Mouse (Mus musculus) urinary bladder, adult 2 months (tissue): Measurements from ENCODE around the gene Rgcc. TPM values are rescaled to one million over a fixed set of nuclear protein-coding genes. Genes with fewer than 3 reads are reported as not detected.

Experiments
- DNase-seq: peaks from one replicate; pipeline ENCODE4 v3.0.0; 2022; ENCODE audit warnings: low spot score
- polyA plus RNA-seq: library from polyadenylated mRNA; depleted of rRNA; stranded (reverse); fragments of >200 nt; gene quantifications from 2 replicates; pipeline ENCODE4 v1.2.3, GENCODE M21; 2012

Rgcc gene
- polyA plus RNA-seq, 1 experiment, result 20.1 TPM

DNA sequence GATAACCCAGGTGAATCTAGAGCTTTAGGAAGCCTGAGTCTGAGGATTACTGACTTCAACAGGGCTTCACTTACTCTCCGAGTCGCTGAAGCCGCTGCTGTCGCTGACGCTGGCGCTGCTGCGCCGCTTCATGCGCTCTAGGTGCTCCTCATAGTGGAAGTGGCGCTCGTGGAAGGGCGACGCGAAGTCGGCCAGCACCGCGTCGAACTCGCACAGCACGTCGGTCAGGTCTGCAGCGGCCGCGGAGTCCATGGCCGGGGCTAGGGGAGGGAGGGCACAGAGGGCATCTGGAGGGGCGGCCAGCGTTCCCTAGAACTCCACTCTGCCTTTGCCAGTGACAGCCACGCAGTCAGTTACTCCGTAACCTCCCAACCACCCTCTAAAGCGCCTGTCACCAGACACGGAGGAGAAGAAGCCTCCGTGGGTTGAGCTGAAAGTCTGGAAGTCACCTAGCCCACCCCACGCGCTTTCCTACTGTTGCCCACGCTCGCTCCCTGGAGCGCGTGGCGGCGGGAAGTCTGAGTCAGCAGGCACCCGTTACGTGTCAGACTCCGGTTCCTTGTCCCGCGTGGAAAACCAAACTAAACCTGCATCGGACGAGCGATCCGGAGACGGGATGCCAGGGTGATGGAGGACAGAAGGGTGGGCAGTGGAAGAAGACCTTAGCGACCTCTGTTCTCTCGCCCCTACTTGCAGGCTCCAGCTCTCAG lies 649 bp downstream of the Rgcc start:
- DNase-seq, result no peak

DNA sequence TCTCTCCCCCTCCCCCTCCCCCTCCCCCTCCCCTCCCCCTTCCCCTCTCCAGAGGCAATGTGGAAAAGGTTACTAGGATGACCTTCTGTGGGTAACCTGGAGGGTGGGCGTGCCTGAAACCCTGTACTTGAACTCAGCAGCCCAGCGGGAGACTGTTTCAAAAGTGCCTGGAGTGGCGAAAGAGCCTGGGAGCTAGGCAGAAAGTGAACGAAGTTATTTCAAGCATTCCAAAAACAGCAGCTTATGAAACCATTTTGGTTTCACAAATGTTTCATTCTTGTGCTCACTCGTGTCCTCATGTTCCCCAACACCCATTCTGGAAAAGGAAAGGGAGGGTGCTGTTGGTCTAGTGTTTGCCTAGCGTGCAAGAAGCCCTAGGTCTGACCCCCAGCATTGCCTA lies 1.6 kb downstream of the Rgcc start:
- DNase-seq, result no peak

DNA sequence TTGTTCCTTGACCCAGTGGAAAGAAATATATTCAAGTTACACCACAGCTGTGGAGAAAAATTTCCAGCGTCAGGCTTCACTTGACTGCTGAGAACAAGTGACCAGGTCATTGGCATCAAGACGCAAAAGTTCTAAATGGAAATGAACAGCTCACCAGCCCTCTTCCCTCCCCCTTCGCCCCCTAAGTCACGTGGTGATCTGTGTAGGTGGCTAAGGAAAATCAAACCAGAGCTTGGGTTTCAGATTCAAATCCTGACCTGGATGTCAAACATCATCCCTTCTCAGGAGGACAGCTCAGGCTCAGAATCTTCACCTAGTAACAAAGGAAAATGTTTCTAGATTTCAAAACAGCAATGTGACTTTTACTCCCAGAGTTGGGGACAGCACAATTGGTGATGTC lies 2.2 kb downstream of the Rgcc start:
- no peak for DNase-seq

DNA sequence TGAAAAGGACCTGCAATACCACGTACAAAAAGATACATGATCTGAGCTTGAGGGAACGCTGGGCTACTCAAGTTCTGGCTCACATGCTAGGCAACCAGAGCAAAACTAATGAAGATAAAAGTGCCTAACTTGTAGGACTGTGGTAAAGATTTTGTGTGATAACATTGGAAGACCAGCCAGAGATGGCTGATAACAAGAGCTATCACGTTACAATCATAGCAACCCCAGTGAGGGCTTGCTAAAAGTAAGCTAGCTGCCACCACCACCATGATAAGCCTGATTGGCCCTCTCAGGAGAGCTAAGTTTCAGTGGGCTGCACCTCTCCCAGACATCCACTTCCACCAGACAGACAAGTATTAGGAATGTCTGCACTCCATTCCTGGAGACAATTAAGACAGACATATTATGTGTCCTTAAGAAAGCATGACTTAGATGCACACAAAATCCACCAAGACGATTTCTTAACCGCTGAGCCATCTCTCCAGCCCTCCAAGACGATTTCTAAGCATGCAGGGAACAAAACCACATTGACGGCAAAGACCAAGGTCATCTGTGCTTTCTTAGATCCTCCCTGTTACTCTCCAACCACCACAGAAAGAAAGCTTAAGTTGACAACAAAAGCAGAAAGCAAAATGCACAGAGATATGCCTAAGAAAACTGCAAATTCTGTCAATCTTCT lies 3.0 kb downstream of the Rgcc start:
- DNase-seq, result no peak

DNA sequence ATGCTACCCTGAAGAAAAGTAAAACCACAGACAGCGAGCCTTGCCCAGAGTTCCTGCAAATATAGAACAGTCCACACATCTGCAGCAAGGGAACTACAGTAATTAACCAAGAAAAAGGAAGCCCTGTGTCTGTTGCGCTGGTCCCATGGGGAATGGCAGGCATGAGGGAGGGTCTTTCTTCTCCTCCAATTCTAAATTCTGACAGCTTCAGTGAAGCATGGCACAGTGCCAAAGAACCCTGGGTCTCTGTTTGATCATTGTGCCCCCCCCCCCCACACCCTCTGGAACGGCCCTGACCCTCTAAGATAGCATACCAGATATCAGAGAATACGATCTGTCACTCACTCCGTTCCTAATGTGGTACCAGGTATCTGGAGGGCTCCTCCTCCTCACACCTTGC lies 4.6 kb downstream of the Rgcc start:
- DNase-seq, result no peak

DNA sequence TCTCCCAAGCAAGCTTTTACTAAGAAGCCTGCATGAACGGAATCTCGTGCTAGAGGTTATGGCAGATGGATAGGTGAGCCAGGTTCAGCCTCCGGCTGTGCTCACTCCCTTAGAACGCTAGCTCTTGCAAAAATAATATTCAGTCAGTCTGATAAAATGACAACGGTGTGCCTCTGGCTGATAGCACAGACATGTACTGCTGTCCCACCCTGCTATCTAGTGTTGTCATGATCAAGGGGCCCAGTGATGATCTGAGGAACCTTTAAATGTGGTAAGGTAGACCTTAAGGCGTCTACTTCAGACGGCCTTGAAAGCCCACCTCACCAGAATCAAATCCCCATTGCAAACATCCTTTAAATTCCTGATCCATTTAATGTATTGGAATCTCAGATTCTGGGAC lies 5.2 kb downstream of the Rgcc start:
- no peak for DNase-seq

DNA sequence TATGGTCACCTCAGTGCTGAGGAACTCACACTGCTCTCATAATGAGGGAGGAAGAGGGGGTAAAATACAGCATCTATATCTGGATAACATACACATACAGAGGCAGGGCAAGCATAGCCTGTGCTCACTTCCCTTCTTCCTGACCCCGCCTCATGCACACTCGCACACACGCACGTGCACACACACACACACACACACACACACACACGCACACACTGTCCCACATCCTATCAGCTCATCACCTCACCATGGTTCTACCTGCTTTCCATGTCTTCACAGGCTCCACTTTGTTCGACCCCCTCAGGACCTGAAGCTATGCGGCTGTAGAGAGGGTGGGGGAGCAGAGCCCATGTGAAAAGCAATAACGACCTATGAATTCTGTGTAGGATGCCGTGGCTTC lies 5.9 kb downstream of the Rgcc start:
- DNase-seq, result no peak

DNA sequence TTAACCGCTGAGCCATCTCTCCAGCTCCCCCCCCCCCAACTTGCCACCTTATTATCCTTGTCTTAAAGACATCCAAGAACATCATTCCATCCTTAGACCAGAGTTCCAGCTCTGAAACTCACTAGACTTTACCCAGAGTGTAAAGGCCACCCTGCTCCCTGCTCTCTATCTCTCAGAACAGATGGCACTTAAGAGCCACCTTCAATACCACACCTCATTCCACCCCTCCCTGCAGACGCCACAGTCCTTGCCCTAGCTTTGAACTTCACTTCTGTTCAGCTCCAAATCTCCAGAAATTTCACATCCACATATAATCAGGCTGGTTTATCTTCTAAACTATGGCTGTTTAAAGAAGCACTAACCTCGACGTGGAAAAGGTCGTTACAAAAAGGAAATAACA lies 6.5 kb downstream of the Rgcc start:
- no peak for DNase-seq

DNA sequence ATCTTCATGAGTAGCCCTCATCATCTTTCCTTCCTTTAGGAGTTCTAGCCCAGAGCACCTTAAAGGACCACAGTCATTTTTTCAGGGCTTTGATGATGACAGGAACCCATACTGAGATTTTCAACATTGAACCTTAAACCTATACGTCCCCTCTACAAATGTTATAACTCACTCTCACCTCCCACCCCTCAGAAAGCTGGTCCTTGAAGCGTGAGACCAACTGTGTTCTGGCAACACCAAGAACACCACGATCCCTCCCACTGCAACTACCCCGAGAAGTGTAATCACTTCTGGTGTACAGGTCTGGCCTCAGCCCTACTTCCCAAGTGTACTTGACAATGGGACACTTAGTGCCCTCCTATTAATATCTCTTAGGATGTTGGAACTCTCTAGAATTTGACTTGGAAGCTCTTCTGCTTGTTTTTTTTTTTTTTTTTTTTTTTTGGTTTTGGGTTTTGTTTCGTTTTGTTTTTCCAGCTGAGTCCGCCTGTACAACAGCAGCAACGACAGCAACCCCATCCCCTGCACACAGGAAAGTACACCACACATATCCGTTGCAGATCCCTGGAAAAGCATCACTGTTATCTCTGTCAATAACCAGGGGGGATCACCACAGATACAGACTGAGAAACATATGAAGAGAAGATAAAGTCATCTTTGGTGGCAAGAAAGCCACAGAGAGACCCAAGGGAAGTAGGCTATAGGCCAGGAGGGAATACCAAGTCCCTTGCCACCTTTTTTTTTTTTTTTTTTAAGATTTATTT lies 7.2 kb downstream of the Rgcc start:
- DNase-seq, result no peak

DNA sequence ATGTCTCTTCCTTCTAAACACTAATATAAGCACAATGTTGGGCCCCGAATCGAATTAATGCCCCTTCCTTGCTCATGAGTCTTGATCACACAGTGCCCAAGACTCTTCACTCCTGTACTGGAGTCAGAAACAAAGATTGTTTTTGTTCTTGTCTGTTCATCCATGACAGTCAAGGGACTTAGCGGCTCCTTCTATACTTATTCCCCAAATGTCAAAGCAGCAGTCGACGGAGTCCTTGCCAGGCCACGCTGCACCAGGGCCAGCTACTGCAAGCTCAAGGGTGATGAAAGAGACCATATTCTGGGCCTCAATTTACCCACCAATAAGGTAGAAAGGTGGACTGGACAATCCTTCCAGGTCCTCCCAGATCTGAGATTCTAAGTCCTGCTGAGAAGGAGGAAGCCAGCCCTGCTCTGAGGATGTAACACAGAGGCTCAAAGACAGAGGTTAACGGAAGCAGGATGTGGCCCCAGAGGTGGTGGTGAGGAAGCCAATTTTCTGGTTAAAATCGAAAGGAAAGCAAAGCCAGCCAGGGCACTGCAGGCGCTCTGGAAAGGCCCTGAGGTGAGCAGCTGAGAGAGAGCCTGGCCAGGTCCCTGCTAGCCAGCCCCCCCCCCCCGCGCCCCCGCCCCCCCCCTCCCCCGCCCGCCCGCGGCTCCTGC lies 8.2 kb downstream of the Rgcc start:
- no peak for DNase-seq

DNA sequence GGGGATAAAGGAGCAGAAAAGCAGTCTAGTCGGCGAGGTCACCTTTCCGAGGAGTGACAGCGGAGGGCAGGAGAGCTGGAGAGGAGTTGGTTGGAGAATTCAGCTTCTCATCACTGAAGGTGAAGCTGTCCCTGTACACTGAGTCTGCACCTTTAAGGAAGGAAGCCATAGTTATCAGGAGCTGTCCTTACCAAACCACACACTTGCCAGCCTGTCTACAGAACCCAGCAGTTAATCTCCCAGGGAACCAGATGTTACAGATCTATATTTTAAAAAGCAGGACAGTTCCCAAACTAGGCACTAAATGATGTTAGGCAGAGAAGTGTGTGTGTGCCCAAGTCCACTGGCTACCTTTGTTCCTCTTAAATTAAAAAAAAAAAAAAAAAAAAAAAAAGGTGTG lies 9.8 kb downstream of the Rgcc start:
- DNase-seq, result no peak

DNA sequence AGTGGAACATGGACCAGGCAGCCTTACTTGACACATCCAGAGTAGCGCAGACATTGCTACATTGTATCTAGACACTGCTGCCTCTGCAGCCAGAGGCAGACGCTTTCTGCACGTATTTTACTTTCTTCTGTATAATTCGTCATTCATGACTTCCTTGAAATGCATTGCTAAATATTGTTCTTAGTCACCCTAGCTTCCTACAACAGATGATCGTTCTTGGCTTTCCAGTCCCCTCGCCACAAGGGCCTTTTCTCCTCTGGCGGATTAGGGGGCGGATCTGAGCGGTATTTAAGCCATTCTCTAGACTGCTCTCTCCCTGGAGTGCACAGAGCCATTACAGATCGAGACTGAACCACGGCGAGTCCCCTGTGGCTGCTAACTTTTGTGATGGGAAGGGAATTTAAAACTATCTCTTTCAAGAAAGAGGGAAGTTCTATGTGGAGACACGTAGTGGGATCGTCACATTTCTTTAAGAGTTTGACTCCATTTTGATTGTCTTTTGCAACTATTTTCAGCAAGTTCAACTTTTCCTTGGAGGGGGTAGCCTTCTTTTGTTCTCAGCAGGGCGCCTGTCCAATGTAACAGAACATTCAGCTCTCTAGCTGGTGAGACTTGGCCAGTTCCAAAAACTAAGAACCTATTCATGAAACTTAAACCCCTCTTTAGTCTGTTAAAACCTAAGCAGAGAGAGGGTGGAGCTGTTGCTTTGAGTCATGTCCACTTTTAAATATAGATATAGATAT lies 10.6 kb downstream of the Rgcc start:
- no peak for DNase-seq

DNA sequence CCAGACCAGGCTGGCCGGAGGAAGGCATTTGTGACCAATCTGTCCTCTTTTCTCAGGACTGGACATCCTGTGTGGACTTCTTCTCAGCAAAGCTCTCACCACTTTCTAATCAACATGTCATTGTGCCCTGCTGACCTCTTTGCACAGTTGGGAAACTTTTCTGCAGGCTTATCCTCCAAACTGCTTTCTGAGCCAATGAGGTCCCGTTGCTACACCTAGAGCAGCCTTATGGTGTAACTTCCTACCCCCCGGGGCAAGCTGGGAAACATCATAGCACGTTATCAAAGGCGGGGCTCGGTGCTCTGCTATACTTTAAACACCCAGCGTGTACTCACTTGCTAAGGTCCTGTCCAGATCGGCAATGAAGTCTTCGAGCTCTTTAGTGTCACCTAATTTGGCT lies 11.5 kb downstream of the Rgcc start:
- no peak for DNase-seq

DNA sequence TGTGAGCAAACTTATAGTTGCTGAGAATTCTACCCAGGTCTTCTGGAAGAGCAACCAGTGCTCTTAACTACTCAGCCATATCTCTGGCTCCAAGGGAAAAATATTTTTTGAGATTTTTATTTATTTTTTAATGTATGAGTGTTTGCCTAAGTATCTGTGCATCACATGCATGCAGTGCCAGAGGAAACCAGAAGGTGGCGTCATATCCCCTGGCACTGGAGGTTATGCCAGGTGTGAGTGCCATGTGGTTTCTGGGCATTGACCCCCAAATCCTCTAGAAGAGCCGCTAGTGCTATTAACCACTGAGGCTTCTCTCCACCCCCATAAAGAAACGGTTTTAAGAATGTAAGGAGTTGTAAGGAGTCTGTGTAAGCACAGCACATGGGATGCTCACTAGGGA lies 13.2 kb downstream of the Rgcc start:
- no peak for DNase-seq

DNA sequence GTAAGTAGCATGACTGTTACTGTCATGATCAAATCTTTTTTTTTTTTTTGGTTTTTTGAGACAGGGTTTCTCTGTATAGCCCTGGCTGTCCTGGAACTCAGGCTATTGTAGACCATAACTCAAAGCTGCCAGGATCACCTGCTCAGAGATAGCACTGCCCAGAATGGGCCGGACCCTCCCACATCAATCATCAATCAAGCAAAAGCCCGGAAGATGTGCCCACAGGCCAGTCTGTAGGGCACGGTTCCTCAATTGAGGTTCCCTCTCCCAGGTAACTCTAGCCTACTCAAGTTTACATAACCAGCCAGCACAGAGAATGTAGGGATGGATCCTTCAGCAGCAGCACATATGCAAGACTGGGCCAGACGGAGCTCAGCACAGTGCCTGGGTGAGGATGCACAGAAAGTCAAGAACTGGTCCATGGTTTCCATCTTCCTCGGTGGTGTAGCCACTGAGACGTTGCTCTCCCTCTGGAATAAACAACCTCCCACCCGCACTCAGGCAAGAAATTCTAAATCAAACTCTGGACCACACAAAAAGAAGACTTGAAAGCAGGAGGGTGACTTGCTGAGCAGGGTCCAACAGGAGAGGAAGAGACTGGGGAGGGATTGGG lies 14.1 kb downstream of the Rgcc start:
- DNase-seq, result no peak

DNA sequence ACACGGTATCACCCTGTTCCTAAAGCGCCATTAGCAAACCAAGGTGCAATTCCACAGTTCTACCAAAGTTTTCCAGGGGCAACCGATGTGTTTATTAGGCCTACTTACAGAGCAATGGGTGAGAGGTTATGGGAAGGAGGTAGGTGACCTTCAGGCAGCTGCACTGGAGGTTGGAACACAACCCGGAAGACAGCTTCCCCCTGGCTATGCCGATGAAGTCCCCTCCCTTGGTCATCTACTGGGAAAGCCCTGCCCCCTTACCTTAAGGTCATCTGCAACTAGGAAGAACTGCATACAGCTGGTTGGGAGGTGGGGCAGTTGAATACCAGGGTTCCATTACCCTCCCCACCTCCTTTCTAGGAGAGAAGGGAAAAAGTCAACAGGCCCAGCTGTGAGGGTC lies 15.9 kb downstream of the Rgcc start:
- no peak for DNase-seq

DNA sequence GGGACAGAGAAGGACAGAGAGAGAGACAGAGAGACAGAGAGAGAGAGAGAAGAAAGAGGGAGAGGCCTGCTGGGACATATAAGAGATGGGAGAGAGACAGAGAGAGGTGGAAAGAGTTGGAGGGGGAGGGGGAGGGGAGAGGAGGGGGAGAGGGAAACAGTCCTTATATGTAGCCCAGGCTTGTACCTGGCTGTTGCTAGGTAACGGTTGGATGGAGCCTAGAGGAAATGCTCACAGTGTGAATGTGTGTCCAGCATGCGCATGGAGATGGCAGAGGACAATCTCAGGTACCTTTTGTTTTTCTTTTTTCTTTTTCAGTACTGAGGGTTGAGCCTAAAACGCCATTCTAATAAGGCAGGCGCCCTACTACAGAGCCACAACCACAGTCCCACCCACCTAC lies 16.8 kb downstream of the Rgcc start:
- DNase-seq, result no peak

DNA sequence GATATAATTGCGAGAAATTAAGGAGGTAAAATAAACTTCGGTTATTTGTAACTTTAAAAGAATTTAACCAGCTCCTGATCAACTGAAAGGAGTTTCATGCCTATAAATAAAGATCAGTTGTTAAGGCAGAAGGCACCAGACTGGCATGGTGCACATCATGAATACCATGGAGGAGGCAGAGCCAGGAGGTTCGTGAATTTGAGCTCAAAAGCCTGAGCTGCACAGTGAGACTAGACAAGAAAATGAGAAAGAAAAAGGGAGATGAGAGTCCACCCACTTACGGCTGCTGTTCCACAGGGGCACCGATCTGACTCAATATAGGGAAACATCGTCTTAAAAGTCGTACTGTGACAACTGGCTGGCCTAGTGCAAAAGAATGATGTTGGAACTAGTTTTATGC lies 17.5 kb downstream of the Rgcc start:
- no peak for DNase-seq

DNA sequence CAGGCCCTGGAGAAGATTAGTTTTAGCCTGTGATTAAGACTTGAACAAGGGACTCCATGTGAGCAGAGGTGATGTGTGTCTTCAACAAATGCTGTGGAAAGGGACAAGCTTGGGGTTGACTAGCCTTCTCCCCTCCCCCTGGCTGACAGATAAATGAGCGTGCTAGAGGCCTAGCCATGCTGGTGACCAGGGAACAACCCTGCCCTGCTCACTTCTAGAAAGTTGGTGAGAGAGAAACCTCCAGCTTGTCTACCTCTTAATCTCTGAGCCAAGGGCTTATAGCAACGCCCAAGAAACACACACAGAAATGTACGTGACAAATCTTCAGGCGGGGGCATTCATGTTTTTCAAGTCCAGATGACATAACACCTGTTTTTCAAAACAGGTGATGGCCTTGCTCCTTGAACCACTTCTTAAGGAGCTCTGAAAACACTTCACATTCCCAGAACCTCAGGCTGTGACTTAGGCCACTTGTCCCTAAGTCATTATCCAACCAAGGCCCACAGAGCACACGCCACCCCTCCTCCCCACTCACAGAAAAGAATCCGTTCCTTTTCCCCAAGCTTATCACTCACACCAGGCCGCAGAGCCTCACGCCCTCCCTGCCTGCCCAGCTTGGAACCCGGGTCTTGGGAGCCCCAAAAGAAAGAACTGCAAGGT lies 19.4 kb downstream of the Rgcc start:
- DNase-seq, result no peak

DNA sequence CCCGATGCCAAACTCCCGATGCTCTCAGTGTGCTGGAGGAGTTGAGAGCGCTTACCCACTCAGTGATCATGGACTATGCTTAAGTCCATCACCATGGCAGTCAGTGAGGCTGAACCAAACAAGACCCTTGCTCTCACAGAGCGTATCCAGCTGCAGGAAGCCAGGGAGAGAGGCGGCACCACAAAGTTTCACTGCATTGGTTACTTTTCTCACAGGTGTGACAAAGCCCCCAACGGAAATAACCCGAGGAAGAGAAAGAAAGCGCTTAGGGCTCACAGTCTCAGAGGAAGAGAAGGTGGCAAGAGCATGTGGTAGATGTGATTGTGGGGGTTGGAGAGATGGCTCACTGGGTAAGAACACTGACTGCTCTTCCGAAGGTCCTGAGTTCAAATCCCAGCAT lies 21.0 kb downstream of the Rgcc start:
- no peak for DNase-seq

DNA sequence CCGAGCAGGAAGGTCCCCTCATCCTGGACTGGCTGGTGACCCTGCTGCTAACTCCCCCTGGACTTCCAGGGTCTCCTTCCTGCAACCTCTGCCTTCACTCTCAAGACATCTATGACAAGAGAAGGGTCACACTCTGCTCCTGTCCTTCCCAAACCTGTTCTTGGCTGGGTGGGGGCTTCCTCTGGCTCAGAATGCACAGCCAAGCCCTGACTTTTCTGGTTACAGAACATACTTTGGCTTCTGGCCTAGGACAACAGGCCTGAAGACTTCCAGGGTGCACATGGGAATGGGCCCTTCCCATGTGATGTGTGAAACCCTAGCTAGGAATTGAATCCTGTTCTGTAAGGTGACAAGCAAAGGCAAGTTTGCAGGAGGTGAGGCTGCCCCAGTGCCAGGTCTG lies 22.0 kb downstream of the Rgcc start:
- no peak for DNase-seq
